Mouse (Mus musculus) cerebellum, adult (tissue): ENCODE data around the gene Spop.

Source experiments
- ATAC-seq: cut with Nextera tagmentation; 2 replicates; pipeline ENCODE4 v1.9.2; 2017; ENCODE audit warnings: mild to moderate bottlenecking, moderate library complexity, mixed read lengths; ENCODE audit not compliant: insufficient number of reproducible peaks, low FRiP score, low TSS enrichment

Gene Spop

DNA sequence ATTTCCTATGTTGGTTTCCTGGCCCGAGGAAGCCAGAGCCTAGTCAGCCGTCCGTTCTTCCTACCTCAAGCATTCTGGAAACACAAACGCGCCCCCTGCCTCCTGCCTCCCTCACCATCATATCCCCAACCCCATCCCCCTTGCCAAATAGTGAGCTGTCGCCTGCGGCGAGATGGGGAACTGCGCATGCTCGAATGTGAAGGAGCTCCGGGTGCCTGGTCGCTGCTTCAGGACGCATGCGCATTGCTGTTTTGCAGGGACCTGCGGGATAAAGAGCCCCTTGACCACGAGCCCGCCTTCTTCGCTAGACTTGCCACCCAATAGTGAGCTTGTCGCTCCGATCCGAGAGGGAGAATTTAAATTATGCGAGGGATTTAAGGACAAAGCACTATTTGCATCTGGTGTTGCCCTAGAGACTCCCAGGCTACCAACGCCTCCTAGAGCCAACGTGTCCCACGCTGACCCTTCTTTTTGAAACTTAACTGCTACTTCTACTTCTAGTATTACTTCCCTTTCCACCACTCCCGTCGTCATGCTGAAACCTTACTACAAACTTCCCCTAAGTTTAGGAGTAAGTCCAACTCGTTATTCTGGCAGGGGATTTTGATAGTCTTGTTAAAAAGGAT lies 769 bp downstream of the Spop start:
- ATAC-seq, result peak; percentile 82

DNA sequence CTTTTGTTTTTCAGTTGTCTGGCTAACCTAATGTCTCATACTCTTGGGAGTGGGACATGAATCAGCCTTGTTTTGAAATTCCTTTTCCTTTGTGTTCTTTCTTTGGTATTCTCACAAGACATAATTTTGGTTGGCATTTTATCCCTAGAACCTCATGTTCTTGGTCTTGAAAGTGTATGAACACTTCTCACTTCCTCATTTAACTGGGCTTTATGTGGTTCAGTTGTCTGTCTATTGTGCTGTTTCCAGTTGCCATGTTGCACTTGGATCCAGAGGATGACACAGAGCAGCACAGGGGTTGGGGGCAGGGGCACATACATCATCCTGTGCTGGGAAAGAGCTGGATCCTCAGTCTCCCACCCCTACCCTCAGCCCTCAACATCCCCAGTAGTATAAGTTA lies 2.1 kb downstream of the Spop start:
- ATAC-seq, result no peak

DNA sequence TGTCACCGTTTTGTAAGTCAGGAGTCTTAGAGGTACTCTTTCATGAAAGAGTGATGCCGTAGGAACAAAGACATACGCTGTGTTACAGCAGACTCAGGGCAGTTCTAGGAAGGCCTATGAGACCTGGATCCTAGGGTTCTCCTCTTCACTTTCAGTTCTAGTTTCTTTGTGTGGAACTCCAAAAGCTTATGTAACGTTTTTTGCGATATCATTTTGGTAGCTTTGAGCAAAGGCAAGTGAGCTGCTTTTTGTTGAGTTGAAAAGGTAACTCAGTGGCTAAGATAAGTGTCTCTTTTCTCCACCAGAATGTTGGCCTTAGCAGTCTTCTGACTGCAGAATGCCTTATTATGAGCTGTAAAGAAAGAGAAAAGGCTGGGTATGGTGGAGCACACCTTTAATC lies 3.5 kb downstream of the Spop start:
- ATAC-seq, result no peak

DNA sequence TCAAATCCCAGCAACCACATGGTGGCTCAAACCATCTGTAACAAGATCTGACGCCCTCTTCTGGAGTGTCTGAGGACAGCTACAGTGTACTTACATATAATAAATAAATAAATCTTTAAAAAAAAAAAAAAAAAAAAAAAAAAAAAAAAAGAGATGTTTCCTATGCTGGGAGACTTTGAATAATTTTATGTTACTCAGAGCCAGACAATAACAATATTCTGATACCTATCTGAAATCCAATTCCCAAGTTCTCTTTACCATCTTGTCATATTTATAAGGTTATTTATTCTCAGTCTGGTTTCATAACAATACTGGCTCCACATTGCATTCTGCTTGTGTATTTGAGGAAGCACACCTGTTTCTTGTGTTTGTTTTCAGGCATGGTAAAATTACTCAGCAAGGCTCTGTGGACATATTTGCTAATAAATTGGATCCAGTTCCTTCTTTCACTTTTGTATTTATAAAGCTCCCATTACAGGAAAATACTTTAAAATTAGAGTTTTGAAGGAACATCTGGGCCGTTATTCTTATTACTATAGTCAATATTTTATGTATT lies 7.1 kb downstream of the Spop start:
- no peak for ATAC-seq

DNA sequence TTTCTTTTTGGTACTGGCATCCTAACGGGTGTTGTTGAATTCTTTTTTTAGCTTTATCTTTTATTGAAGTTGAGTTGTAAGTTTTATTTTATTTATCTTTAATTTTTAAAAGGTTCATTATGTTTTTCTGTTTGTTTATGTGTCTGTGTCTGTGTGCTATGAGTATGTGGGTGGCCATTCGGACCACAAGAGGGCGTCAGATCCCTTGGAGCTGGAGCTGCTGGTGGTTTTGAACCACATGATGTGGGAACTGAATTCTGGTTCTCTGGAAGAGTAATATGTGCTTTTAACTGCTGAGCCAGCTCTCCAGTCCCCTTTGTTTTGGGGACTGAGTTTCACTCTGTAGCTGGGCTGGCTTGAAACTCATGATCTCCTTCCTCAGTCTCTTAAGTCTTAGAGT lies 9.6 kb downstream of the Spop start:
- ATAC-seq, result no peak

DNA sequence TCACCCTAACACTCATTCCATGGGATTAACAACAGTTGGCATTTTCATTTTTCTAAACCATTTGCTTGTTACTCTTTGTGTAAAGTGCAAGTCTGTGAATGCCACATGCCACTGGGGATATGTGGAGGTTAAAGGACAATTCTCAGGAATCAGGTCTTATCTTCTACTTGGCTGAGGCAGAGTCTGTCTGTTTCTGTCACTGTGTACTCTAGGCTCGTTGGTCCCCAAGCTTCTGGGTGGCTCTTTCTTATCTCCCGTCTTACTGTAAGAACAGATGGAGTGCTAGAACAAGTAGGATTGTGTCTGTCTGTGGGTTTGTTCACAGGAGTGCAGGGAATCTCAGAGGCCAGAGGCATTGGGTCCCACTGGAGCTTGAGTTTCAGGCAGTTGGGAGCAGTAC lies 17.5 kb downstream of the Spop start:
- no peak for ATAC-seq

DNA sequence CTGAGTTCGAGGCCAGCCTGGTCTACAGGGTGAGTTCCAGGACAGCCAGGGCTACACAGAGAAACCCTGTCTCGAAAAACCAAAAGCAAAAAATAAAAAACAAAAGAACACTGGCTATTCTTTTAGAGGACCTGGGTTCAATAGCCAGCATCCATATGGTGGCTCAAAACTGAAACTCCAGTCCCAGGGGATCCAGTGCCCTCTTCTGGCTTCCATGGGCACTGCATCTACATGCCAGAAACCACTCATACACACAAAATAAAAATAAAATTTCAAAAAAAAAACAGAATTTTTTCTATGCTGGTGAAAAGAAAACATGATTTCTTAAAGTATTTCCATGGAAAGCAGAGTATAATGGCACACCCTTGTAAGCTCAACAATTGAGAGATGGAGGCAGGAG lies 18.3 kb downstream of the Spop start:
- no peak for ATAC-seq

DNA sequence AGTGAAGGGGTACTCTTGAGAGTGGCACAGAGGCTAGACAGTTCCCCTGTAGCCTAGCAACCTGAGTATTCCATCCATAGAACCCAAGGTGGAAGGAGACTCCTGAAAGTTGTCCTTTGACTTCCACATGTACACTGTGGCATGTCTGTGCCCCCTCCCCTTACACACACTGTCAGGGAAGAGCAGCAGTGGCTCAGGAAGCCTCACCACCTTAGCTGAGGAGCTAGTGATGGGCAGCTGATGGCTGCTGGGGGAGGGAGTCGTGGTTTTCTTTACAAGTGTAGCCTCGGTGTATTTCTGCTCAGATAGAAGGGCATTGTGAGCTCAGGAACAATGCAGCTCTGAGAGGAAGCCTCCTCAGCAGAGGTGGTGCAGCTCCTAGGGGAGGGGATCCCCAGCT lies 31.5 kb downstream of the Spop start:
- ATAC-seq, result no peak

DNA sequence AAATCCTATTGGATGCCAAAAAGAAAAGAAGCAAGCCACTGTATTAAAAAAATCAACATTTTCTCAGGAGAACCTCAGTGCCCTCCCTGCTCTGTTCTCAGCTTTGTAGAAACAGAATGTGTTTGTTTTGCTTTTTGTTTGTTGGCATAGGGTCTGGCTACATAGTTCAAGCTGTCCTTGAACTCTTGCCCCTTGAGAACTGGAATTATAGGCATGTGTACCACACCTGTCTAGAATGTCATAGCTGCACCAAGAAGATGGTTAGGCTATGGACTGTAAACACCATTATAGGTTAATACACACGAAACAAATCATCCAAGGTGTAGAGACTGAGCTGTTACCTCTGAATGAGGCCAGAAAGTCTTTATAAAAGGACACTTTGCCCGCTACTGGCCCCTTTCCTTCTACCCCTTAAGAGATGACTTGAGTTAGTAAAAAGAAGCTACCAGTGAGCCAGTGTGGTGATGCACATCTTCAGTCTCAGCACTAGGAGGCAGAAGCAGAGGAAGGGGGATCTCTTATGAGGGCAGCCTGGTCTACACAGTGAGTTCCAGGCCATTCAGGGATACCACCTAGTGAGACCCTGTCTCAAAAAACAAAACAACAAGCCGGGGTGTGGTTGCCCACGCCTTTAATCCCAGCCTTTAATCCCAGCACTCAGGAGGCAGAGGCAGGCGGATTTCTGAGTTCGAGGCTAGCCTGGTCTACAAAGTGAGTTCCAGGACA lies 32.9 kb downstream of the Spop start:
- no peak for ATAC-seq

DNA sequence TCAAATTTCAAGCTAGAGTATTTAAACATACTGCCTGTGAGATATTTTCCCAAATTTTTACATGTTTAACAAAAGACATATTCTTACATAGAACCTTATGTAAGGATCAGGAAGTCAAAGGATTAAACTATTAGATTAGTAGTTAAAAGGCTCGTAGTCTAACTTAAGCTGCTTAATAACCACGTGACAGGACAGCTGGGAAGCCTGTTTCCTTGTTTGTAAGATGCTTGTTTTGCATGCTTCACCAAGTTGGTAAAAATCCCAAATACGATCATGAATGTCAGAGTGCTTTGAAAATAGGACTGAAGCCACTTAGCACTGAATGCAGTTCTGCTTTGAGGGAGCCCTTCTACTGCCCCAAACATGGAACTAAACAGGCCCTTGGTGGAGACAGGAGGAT lies 34.5 kb downstream of the Spop start:
- ATAC-seq, result no peak

DNA sequence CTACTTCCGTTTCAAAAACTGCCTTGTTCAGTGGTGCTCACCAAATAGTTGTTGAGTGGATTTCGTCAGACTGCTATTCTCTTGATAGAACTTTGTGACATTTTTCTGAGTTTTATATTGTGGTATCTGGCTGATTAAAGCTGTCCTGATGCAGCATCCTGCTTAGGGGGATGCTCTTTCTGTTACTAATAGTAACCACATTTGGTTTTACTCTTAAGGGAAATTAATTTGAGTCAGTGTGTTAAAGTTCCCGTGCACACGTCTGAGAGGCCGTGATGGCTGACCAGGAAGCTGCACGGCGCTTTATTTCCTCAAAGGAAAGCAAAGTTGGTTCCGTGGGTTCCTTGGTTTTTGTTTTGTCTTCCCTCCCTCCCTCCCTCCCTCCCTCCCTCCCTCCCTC lies 41.5 kb downstream of the Spop start:
- ATAC-seq, result no peak

DNA sequence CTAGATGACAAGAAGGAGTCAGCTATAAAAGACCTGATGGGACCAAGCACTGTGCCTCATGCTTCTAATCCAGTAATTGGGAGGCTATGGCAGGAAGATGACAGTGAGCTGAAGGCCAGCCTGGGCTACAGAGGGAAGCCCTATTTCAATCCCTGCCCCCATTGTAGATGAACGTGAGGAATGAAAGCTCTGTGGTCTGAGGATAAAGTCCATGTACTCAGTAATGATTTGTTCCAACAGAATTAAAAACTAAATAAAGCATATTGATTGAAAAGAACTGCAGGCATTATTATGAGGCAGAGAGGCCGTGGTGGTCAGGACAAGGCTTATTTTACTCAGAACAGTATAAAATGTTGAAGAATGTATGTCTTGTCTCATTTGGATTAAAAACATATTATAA lies 47.0 kb downstream of the Spop start:
- no peak for ATAC-seq

DNA sequence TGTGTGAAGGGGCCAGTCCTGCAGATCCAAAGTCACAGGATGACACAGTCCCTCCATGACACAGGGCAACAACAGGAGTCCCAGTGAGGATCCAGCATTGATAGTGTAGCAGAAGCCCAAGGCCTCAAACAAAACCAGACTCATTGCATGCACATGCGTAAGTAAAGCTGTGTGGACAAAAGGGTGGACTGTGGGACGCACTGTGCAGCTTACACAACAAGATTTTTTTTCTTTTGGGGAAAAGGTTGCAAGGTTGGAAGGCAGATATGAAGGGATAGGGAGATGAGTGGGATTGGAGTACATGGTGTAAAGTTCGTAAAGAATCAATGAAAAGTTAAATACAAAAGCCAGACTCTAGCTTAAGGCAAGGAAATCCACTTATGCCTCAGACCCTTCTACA lies 48.3 kb downstream of the Spop start:
- ATAC-seq, result no peak

DNA sequence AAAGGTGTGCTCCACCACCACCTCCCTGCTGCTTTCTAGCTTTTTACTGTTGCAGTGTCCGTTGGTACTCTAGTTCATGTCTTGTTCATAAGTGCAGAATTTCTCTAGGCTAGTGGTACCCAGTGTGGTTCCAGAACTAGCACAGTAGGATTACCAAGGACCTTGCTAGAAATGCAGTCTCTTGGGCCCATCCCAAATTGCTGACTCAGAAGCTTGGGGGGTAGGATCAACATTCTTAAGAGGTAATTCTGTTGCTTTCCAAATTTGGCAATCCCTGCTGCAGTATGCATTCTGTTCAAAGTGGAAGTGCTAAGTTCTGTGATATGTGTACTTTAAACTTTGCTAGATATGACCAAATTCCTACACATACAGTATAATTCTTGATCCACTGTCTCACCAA lies 53.9 kb downstream of the Spop start:
- ATAC-seq, result no peak

DNA sequence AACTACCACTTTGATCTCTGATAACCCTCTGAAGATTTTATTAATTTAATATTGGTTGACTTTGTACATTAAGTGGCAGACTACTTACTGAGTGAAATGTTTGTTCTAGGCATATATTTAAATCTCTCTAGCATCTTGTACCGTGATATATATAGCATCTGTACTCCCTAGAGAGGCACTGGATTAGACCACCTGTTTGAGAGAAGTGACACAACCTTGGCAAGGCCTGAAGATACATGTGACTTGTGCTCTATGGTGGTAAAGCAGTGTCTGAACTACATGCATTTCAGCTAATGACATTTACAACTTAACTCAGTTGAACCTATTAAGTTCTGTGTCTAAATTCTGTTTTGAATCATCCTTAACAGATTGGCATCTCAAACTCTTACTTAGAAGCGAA lies 59.1 kb downstream of the Spop start:
- no peak for ATAC-seq

DNA sequence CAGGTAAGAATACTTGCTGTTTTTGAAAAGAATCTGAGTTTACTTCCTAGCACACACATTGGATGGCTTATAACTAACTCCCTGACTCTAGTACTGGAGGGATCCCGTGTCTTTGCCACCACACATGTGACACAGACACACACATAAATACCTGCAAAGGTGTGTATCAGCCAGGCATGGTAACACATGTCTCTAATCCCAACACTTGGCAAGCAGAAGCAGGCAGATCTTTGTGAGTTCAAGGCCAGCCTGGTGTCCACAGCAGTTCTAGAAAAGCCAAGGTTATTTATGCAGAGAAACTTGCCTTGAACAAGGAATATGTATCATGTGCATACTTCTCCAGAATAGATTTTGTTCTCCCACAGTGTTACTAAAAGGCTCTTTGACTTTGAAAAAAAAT lies 59.6 kb downstream of the Spop start:
- no peak for ATAC-seq

DNA sequence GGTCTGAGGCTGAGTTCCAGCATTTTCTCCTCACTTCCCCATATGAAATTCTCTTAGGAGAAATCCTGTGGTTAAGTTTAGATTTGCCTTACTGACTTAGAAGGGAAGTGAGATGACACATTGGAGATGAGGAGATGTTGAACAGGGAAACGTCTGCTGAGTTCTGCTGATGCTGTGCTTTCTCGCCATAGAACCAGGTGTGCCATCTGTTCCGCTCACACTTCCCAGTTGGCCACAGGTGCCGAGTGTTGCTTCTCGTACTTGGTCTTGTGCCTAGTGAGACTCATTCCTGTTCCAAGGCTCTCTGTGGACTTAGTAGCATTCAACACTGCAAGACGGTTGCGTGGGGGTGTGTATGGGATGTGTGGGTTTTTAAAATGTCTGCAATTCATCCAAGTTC lies 62.4 kb downstream of the Spop start:
- ATAC-seq, result no peak

DNA sequence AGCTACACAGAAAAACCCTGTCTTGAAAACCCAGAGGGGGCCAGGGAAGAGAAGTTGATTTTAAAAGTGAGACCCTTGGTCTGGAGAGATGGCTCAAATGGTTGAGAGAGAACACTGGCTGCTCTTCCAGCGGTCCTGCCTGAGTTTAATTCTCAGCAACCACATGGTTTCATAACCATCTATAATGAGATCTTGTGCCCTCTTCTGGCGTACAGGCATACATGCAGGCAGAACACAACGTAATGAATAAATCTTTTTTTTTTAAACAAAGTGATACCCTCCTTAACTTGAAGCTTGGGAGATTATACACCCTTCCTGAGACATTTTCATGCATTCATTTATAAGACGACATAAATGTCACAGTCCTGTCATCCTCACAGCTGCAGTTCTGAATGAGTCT lies 65.6 kb downstream of the Spop start:
- no peak for ATAC-seq

DNA sequence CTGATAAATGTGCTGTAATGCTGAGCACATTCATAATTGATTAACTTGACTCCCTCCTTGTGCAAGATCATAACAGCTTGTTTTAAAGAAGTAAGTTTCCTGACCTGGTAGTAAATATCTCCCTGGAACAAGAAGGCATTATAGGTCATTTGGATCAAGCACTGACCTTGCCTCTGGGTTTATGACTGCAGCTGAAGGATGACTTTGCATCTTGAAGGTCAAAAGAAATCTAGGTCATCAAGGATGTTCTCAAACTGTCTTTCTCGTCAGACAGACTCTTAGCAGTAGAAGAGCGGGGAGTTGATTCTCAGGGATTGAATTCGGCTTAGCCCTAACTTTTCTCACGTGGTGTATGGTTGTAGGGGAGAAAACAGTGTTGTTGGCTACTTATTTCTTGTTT lies 66.8 kb downstream of the Spop start:
- ATAC-seq, result no peak

DNA sequence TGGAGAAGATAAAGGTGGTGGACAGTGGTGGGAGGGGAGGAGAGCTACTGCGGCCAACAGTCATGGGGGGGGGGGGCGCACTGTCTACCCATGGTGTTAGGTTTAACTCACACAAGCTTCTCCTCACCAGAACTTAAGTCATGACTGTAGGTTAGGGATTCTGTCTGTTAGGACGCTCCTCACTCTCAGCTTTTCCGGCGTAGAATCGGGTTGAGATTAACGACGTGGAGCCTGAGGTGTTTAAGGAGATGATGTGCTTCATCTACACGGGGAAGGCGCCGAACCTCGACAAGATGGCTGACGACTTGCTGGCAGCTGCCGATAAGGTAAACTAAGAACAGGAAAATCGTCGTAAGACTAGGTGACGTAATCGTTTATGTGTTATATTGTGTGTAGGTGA lies 71.8 kb downstream of the Spop start:
- no peak for ATAC-seq

DNA sequence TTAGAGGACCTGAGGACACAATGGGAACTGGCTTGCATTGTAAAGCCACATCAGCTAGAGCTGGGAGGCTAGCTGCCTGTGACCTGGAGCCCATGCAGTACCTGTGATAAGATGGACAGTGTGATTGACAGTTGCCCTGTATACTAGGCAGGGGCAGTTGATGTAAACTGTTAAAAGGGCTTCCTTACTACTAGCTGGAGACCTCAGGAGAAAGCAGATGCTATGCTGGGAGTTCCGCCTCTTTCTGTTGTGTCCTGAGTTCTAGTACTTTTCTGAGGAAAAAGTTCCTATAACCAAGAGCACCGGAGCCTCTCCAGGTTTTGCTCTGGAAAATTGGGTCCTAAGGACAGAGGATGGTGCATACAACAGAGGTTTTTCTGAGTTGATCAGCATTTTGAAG lies 73.4 kb downstream of the Spop start:
- no peak for ATAC-seq

DNA sequence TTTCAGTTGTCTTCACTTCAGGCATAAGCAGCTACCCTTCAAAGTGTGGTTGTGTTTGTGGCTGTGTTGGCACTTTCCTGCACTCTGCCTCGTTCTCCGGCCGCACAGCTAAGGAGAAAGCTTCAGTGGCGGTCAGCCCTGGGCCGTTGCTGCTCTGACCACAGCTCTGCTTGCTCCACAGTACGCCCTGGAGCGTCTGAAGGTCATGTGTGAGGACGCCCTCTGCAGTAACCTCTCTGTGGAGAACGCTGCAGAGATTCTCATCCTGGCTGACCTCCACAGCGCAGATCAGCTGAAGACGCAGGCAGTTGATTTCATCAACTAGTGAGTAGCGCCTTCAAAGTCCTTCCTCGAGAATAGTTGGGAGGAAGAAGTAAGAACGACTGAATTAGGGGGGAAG lies 76.2 kb downstream of the Spop start:
- ATAC-seq, result no peak
